Mouse (Mus musculus) mouse embryonic stem cell (cell line): ENCODE measurements around the gene Ubac1.

Source experiments
- in situ Hi-C, 2 experiments: fragments of 300-500 bp; cut with MboI; formaldehyde crosslinking; loops; 1 replicate in 1 of 2; 3 replicates in 1 of 2; pipeline ENCODE4 v1.14.3; 2019 to 2020; ENCODE audit warnings: low sequenced_read_pairs in 2 of 2, low pct_unique_long_range_greater_than_20kb in 1 of 2, mixed read lengths in 1 of 2; ENCODE audit not compliant: unreplicated experiment in 1 of 2

Gene Ubac1

GRCm38 (mm10) chr2:26021561-26022257, at the start of gene Ubac1:
Gene Ubac1 (minus strand): TSS chr2:26021747.
- in situ Hi-C loops = loop anchor here in 1 of 2 experiments (10.0 kb wide), 1 partner anchor 113 kb away; no protein-coding TSS in a partner anchor

DNA sequence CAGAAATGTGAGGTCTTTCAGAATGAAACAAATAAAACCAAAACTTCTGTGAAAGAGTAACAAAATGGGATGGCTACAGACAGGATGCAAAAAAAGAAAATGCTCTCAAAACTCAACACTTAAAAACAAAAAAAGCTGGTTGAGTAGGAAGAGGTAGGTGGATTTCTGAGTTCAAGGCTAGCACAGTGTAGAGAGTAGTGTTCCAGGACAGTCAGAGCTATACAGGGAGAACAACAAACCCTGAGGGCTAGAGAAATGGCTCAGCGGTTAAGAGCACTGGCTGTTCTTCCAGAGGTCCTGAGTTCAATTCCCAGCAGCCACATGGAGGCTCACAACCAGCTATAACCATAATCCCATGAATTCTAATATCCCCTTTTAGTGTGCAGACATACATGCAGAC, 47.0 kb upstream of the Ubac1 start:
- in situ Hi-C loops = no loop called here

DNA sequence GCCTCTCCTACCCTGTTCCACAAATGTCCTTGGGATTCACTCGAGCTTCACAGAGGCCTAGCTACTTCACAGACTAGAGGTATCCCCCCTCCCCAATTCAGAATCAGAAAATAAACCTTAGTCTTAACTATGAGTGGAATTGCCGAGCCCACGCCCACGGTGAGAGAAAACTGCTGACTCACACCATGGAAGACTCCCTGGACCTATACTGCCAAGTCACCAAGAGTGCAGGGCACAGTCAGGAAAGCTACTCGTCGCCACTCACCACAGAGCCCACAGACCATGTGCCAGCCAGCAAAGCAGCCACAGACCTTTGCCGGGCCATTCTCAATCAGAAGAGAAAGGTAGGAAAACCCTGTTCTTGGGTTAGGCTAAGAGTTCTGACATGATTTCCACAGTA, 46.6 kb upstream of the Ubac1 start:
- in situ Hi-C loops = no loop called here

DNA sequence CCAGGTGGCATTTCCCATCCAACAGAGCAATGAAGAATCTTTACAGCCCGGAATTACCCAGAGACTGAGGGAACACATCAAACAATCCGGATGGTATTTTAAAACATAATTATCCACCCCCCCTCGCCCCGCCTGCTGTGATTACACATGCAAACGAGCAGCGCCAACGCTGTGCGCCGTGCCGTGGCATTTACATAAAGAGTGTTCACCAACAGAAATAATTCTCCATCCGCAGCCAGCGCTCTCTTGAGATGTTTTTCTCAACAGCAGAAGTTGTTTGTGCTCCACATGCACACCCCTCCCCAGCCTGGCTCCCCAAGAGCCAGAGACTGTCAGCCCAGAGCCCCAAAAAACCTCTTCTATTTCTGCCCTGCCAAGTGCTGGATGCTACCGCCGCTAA, 45.0 kb upstream of the Ubac1 start:
- in situ Hi-C loops = no loop called here

DNA sequence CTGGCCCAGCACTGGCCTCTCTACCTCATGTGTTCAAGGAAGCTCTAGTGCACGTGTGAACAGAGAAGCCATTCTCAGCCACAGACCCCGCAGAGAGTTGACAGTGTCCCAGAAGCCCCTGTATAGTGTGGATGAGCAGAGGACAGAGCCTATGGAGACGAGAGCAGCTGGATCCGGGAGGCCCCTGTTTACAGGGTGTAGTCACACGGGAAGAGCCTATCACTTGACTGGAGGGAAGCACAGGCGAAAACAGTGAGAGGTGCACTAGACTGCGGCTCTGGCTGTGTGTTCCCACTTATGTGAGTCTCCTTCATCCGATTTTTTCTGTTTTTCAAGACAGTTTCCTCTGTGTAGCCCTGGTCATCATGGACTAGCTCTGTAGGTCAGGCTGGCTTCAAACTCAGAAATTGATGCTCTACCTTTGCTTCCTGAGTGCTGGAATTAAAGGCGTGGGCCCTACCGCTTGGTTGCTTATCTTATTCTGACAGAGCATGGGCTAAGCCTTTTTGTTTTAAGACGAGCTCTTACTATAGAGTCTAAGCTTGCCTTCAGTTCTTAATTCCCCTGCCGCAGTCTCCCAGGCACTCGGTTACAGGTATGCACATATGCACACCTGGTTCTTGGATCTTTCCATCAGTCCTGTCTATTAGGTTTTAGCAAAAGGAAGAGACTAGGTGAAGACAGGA, 41.3 kb upstream of the Ubac1 start:
- in situ Hi-C loops = no loop called here

DNA sequence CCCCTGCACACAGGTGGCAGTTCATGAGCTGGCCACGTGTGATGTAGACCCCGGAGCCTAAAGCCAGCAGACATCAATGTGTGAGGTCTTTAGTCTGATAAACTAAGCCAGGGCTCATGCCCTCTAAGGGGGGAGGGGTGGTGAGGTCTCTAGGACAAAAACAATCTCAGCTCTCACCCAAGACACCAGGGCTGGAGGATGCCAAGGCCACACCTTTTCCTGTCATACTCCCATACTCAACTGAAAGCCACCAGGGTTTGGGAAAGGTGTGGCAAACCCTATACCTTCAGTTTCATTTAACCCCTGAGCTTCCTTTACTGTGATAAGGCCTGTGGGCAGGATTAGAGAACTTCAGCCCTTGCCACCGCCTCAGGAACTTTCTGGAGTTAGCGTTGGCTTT, 40.7 kb upstream of the Ubac1 start:
- in situ Hi-C loops = no loop called here

GRCm38 (mm10) chr2:26061018-26061666, 39.6 kb upstream of the Ubac1 start:
- in situ Hi-C loops = no loop called here

GRCm38 (mm10) chr2:26057053-26057452, 35.5 kb upstream of the Ubac1 start:
- in situ Hi-C loops = no loop called here

GRCm38 (mm10) chr2:26056226-26056625, 34.7 kb upstream of the Ubac1 start:
- in situ Hi-C loops = no loop called here

- in situ Hi-C loops = no loop called here
Measured at GRCm38 (mm10) chr2:26055747-26056102, 34.2 kb upstream of the Ubac1 start.

GRCm38 (mm10) chr2:26055046-26055746, 33.6 kb upstream of the Ubac1 start:
- in situ Hi-C loops = no loop called here

- in situ Hi-C loops = no loop called here
Measured at GRCm38 (mm10) chr2:26052806-26053205, 31.3 kb upstream of the Ubac1 start.

DNA sequence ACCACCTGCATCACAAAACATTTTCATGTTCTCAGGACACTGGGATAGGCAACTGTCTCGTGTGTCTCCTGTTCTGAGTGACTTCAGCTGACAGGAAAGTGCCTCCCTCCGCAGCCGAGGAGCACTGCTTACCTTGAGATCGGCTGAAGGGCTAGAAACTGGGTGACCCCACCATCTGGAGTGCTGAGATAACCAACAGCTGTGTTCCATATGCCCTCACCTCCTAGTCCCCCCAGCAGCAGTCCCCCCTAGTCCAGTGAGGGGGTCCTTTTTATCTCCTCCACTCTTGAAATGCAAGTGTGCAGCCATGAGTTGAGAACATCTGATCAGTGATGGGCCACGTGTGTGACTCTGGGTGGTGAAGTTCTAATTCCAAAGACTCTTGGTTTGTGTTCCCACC, 27.3 kb upstream of the Ubac1 start:
- in situ Hi-C loops = no loop called here

- in situ Hi-C loops = no loop called here
Measured at GRCm38 (mm10) chr2:26044216-26044615, 22.7 kb upstream of the Ubac1 start.

DNA sequence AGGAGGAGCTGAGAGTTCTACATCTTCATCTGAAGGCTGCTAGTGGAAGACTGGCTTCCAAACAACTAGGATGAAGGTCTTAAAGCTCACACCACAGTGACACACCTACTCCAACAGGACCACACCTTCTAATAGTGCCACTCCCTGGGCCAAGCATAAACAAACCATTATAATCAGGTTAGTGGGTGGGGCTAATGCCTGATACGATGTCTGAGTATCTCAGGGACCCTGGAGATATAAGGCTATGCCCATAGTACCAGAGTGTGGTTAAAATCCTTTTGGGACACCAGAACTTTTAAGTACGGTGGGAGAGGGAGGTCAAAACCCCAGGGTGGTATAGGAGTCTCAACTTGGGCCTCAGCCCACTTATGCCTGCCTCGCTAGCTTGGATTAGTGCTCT, 21.1 kb upstream of the Ubac1 start:
- in situ Hi-C loops = no loop called here

GRCm38 (mm10) chr2:26041163-26041810, 19.7 kb upstream of the Ubac1 start:
- in situ Hi-C loops = no loop called here

DNA sequence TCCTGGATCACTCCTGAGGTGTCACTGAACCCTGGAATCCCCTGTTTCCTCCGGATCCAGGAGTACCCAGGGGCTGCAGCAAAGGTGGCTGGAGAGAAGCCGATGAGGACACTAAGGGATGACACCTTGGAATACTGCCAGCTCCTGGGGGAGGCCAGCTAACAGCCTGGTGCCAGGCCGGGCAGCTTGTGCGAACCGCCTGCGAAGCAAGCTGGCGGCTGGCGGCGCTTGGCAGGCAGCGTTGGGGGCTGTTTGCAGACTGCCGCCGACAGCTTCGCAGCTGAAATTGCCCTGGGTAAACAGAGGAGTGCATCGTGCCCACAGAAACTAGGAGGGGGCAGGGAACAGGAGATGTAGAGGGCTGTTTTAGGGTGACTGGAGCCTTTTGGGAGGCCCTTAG, 18.4 kb upstream of the Ubac1 start:
- in situ Hi-C loops = loop anchor here in 1 of 2 experiments (5.0 kb wide), 2 partner anchors 42 to 102 kb away; no protein-coding TSS in a partner anchor

DNA sequence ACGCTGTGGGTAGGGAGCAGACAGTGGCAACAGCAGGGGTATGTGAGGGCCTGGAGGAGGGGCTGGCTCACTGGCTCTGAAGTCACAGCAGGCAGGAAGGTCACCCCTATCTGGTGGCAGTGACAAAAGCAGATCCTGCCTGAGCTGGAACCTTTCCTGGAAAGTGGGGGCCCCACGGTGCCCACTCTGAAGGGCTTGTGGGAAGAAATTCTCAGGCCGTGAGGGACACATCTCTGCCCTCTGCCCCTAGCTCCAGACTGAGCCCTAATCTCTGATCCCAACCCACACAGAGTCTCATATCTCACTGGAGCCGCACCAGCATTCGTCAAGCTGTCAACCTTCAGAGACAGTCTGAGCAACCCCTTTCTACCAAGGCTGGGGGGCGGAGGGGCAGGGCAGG, 15.8 kb upstream of the Ubac1 start:
- in situ Hi-C loops = loop anchor here in 1 of 2 experiments (5.0 kb wide), 2 partner anchors 45 to 105 kb away; no protein-coding TSS in a partner anchor
